ENCODE assay signal across 26 mouse cellular contexts in the genomic region with DNA sequence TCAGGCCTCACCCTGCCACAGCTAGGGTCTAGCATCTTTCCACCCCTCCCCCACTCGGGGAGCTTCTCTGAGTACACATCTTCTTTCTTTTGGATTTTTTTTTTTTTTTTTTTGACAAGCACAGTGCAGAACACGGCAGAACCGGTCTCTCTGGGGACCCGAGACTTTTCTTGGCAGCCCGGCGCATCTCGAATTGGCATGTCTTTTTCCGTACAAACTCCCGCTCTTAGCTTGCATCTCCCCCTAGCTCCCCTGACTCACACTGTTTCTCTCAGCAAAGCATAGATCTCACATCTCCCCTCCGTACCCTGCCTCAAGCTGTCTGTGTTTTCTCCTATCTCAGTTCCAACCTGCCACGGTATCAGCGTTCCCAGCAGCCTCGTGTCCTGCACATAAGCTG. TPM values are rescaled to one million over a fixed set of nuclear protein-coding genes. Genes with fewer than 3 reads are reported as not detected.
DNase-seq lines count a peak whose midpoint lies in the region; ATAC-seq and TF ChIP-seq lines count a peak whose summit lies in the region.
"Had no signal": no experiment of that assay in that cellular context is flagged by ENCODE, and none has a peak within 500 bp of the region (broad histone marks: within the 10 kb centered on the region; RNA-seq: fewer than 3 reads in every experiment).

No protein-coding gene starts in this region.

- ATAC-seq in midbrain, postnatal 0 days (ENCODE audit: low FRiP score): no peak
- no peak for ATAC-seq in midbrain, embryonic 16.5 days
- ATAC-seq in forebrain, embryonic 16.5 days: peak; percentile 47
- ATAC-seq: activated CD4-positive, CD25-positive, alpha-beta regulatory T cell, adult 4 months; CD4-positive, CD25-positive, alpha-beta regulatory T cell, adult 4 months; intestine, postnatal 0 days had no signal

- no peak overlapping the region for H3K4me2 ChIP-seq in midbrain, postnatal 0 days (ENCODE audit: low read depth, low read length, poor library complexity, severe bottlenecking)
- no peak overlapping the region for H3K4me2 ChIP-seq in midbrain, embryonic 16.5 days (ENCODE audit: low read length)
- H3K4me2 ChIP-seq in forebrain, embryonic 16.5 days (ENCODE audit: low read length): no peak overlapping the region
- H3K4me2 ChIP-seq: heart, embryonic 11.5 days; hindbrain, embryonic 15.5 days; kidney, embryonic 15.5 days; lung, embryonic 15.5 days; neural tube, embryonic 13.5 days had no signal

- H3K36me3 ChIP-seq in midbrain, postnatal 0 days (ENCODE audit: insufficient read depth, low read length): no peaks in the 10 kb centered on the region
- H3K36me3 ChIP-seq in midbrain, embryonic 16.5 days (ENCODE audit: control insufficient read depth, insufficient read depth, low read length): no peaks in the 10 kb centered on the region
- no peaks in the 10 kb centered on the region for H3K36me3 ChIP-seq in forebrain, embryonic 16.5 days (ENCODE audit: control insufficient read depth, insufficient read depth)
- H3K36me3 ChIP-seq: G1E; hindbrain, embryonic 15.5 days; kidney, embryonic 15.5 days; lung, embryonic 15.5 days; midbrain, embryonic 10.5 days; neural tube, embryonic 13.5 days had no signal

- no peaks in the 10 kb centered on the region for H3K9me3 ChIP-seq in midbrain, postnatal 0 days (ENCODE audit: low read length)
- no peaks in the 10 kb centered on the region for H3K9me3 ChIP-seq in midbrain, embryonic 16.5 days (replicated peaks; ENCODE audit: control insufficient read depth, low read length, poor library complexity, severe bottlenecking)
- 0 out of 2 replicates have a peak, but pooled peaks cover 3% of the 10 kb centered on the region for H3K9me3 ChIP-seq in forebrain, embryonic 16.5 days (ENCODE audit: control insufficient read depth, low read length)
- H3K9me3 ChIP-seq: hindbrain, embryonic 15.5 days; kidney, embryonic 15.5 days; lung, embryonic 15.5 days; midbrain, embryonic 10.5 days; neural tube, embryonic 13.5 days had no signal

- peaks cover 16% of the 10 kb centered on the region for H3K4me1 ChIP-seq in midbrain, postnatal 0 days (ENCODE audit: insufficient read depth, low read length)
- H3K4me1 ChIP-seq in midbrain, embryonic 16.5 days (ENCODE audit: control insufficient read depth, insufficient read depth, low read length): peaks cover 28% of the 10 kb centered on the region
- H3K4me1 ChIP-seq in forebrain, embryonic 16.5 days (replicated peaks; ENCODE audit: control insufficient read depth, insufficient read depth, low read length): peaks cover 35% of the 10 kb centered on the region

- H3K4me3 ChIP-seq in midbrain, postnatal 0 days (ENCODE audit: low read depth, low read length): no peak overlapping the region
- no peak overlapping the region for H3K4me3 ChIP-seq in midbrain, embryonic 16.5 days (ENCODE audit: low read depth, low read length)
- no peak overlapping the region for H3K4me3 ChIP-seq in forebrain, embryonic 16.5 days (replicated peaks; ENCODE audit: low read length)
- H3K4me3 ChIP-seq: hindbrain, embryonic 15.5 days; kidney, embryonic 15.5 days; lung, embryonic 15.5 days; midbrain, embryonic 10.5 days; neural tube, embryonic 13.5 days had no signal

- 70% methylated on average over 13 of the region's 13 CpGs for WGBS in midbrain, postnatal 0 days
- WGBS in midbrain, embryonic 16.5 days: 70% methylated on average over 13 of the region's 13 CpGs
- WGBS in forebrain, embryonic 16.5 days: 64% methylated on average over 13 of the region's 13 CpGs

- H3K9ac ChIP-seq in midbrain, postnatal 0 days (replicated peaks; ENCODE audit: low read length, poor library complexity, severe bottlenecking): no peak overlapping the region
- H3K9ac ChIP-seq in midbrain, embryonic 16.5 days (ENCODE audit: low read depth, low read length): no peak overlapping the region
- H3K9ac ChIP-seq in forebrain, embryonic 16.5 days (replicated peaks; ENCODE audit: low read depth, low read length): no peak overlapping the region
- H3K9ac ChIP-seq: hindbrain, embryonic 15.5 days; kidney, embryonic 15.5 days; liver, embryonic 14.5 days; lung, embryonic 15.5 days; neural tube, embryonic 13.5 days had no signal

- no peak overlapping the region for H3K27ac ChIP-seq in midbrain, postnatal 0 days (ENCODE audit: low read depth, low read length)
- no peak overlapping the region for H3K27ac ChIP-seq in midbrain, embryonic 16.5 days (ENCODE audit: low read length)
- H3K27ac ChIP-seq in forebrain, embryonic 16.5 days (ENCODE audit: low read length): no peak overlapping the region
- H3K27ac ChIP-seq: hindbrain, embryonic 15.5 days; kidney, embryonic 15.5 days; liver, embryonic 14.5 days; macrophage; midbrain, embryonic 10.5 days; neural tube, embryonic 13.5 days had no signal

- DNase-seq in cerebellum, postnatal 14 days: peak; percentile 20 to 32
- DNase-seq in cerebellum, postnatal 25 days: no peak
- peak; percentile 15 for DNase-seq in layer of hippocampus, adult 11-12 months (ENCODE audit: low spot score)
- DNase-seq in layer of hippocampus, adult 9-10 months (ENCODE audit: low spot score): no peak
- peak; percentile 21 for DNase-seq in midbrain, postnatal 0 days (ENCODE audit: low spot score)
- DNase-seq: adrenal gland, postnatal 10 days; cerebellum, adult 11-12 months; heart, postnatal 10 days; kidney, postnatal 4 days; thymus, postnatal 25 days had no signal

- peak; percentile 19; the same call in 1 of the 2 replicates for TF ChIP-seq CTCF in midbrain, postnatal 0 days (IDR thresholded peaks at IDR 0.05)

- no peaks in the 10 kb centered on the region for H3K27me3 ChIP-seq in midbrain, postnatal 0 days (ENCODE audit: insufficient read depth, low read length)
- H3K27me3 ChIP-seq in midbrain, embryonic 16.5 days (ENCODE audit: control insufficient read depth, insufficient read depth, low read depth, low read length): no peaks in the 10 kb centered on the region
- H3K27me3 ChIP-seq in forebrain, embryonic 16.5 days (replicated peaks; ENCODE audit: control insufficient read depth, insufficient read depth, low read length): no peaks in the 10 kb centered on the region
- H3K27me3 ChIP-seq: hindbrain, embryonic 15.5 days; lung, embryonic 15.5 days; neural tube, embryonic 13.5 days had no signal

RNA-seq across cellular contexts. Expression of a gene that starts 58.4 kb away (rescaled TPM):
- total RNA-seq in midbrain, postnatal 0 days (2014; rRNA removed): 13.5 and 17.1 TPM in 2 replicates
- polyA plus RNA-seq in midbrain, postnatal 0 days (2015; fragmentation: Nextera tagmentation; extraction: Ambion mirVana): 1.1 and 1.3 TPM in 2 replicates
- polyA plus RNA-seq in midbrain, embryonic 16.5 days (2015; fragmentation: Nextera tagmentation; extraction: Ambion mirVana): 2.0 and 2.4 TPM in 2 replicates
- polyA plus RNA-seq in forebrain, embryonic 16.5 days (2015; fragmentation: Nextera tagmentation; extraction: Ambion mirVana): 2.2 and 2.6 TPM in 2 replicates
- total RNA-seq: common myeloid progenitor, adult 5-6 weeks; granulocyte monocyte progenitor cell, adult 5-6 weeks had no signal
- polyA plus RNA-seq: activated CD4-positive, CD25-positive, alpha-beta regulatory T cell, adult 4 months; CD4-positive, CD25-positive, alpha-beta regulatory T cell, adult 4 months; G1E had no signal

Comparison
In these comparisons a context has a peak if more than half of its experiments do, and no peak if none do; other contexts are left out.
1. DNase-seq: peak in cerebellum, postnatal 14 days (2 of 2), layer of hippocampus, adult 11-12 months (single experiment) and midbrain, postnatal 0 days (single experiment); none in cerebellum, postnatal 25 days (0 of 2) and layer of hippocampus, adult 9-10 months (single experiment).